Mouse (Mus musculus): Measurements from ENCODE around the gene Olfr702.

Gene Olfr702

GRCm38 (mm10) chr7:106833793-106834192, at the start of gene Olfr702:
Gene Olfr702, minus strand, starts transcription at chr7:106833893.
- no peak for DNase-seq

GRCm38 (mm10) chr7:106876791-106877190, 43.1 kb upstream of the Olfr702 start, which contains the start of gene Olfr705:
Gene Olfr705, minus strand, starts transcription at chr7:106876891.
- DNase-seq = no peak

GRCm38 (mm10) chr7:106862885-106863284, 29.2 kb upstream of the Olfr702 start, which contains the start of gene Olfr704:
Gene Olfr704, plus strand, starts transcription at chr7:106863185.
- no peak for DNase-seq

GRCm38 (mm10) chr7:106843060-106843459, 9.4 kb upstream of the Olfr702 start, which contains the start of gene Olfr703:
Gene Olfr703, plus strand, starts transcription at chr7:106843360.
- no peak for DNase-seq

- no peak for DNase-seq
These were observed 15.3 kb downstream of the Olfr702 start for GRCm38 (mm10) chr7:106818414-106818813.

GRCm38 (mm10) chr7:106815775-106816174, 17.9 kb downstream of the Olfr702 start:
- DNase-seq = no peak

- no peak for DNase-seq
These were observed 19.9 kb downstream of the Olfr702 start, which contains the start of gene Olfr701 for GRCm38 (mm10) chr7:106813829-106814228. Gene Olfr701, plus strand, starts transcription at chr7:106814129.

GRCm38 (mm10) chr7:106808734-106809133, 25.0 kb downstream of the Olfr702 start, which contains the start of gene Olfr700:
Gene Olfr700, minus strand, starts transcription at chr7:106808834.
- DNase-seq = no peak

GRCm38 (mm10) chr7:106793098-106793497, 40.6 kb downstream of the Olfr702 start, which contains the start of gene Olfr699:
Gene Olfr699, minus strand, starts transcription at chr7:106793198.
- DNase-seq = no peak

GRCm38 (mm10) chr7:106788330-106788729, 45.4 kb downstream of the Olfr702 start:
- DNase-seq = no peak
